Mouse (Mus musculus) midbrain, embryonic 16.5 days (tissue): ENCODE data around the gene Rft1. TPM values are rescaled to one million over a fixed set of nuclear protein-coding genes. Genes with fewer than 3 reads are reported as not detected.
"Not testable (repeated sequence)": the region's sequence is repeated elsewhere in the genome, so short reads cannot be mapped to it uniquely, and the experiment has no call there.

ENCODE experiments used
- ATAC-seq: fragments of 200-750 bp; cut with Nextera tagmentation; 2 replicates; pipeline ENCODE4 v1.8.0; 2017; ENCODE audit warnings: moderate TSS enrichment
- H3K27ac ChIP-seq: fragments of 300-500 bp; sonication (generic); 2 replicates; pipeline ENCODE4 v1.5.1; 2014; ENCODE audit warnings: mild to moderate bottlenecking, low read length, mixed read lengths
- H3K27me3 ChIP-seq: fragments of 300-500 bp; sonication (generic); 2 replicates; pipeline ENCODE4 v1.6.1; 2014; ENCODE audit warnings: low read depth, low read length, mixed read lengths; ENCODE audit not compliant: control insufficient read depth, insufficient read depth
- H3K36me3 ChIP-seq: fragments of 300-500 bp; sonication (generic); 2 replicates; pipeline ENCODE4 v1.6.1; 2014; ENCODE audit warnings: mild to moderate bottlenecking, low read length, moderate library complexity, mixed read lengths; ENCODE audit not compliant: control insufficient read depth, insufficient read depth
- H3K4me1 ChIP-seq: fragments of 300-500 bp; sonication (generic); 2 replicates; pipeline ENCODE4 v1.6.1; 2014; ENCODE audit warnings: mild to moderate bottlenecking, low read length, mixed read lengths; ENCODE audit not compliant: control insufficient read depth, insufficient read depth
- H3K4me2 ChIP-seq: fragments of 300-500 bp; sonication (generic); 2 replicates; pipeline ENCODE4 v1.6.1; 2014; ENCODE audit warnings: mild to moderate bottlenecking, low read length, mixed read lengths
- H3K4me3 ChIP-seq: fragments of 300-500 bp; sonication (generic); 2 replicates; pipeline ENCODE4 v1.5.1; 2014; ENCODE audit warnings: low read depth, mild to moderate bottlenecking, low read length, moderate library complexity, mixed read lengths
- H3K9ac ChIP-seq: fragments of 300-500 bp; sonication (generic); 2 replicates; pipeline ENCODE4 v1.6.1; 2014; ENCODE audit warnings: low read depth, low read length, mixed read lengths
- H3K9me3 ChIP-seq: fragments of 300-500 bp; sonication (generic); replicated peaks from 2 replicates; pipeline ENCODE4 v1.6.1; 2014; ENCODE audit warnings: mild to moderate bottlenecking, low read length, mixed read lengths; ENCODE audit not compliant: control insufficient read depth, poor library complexity, severe bottlenecking
- WGBS: fragments of 180-500 bp; shearing (Covaris S2); extraction: QIAGEN DNeasy Blood & Tissue Kit; methylation state at CpG from one replicate; pipeline ENCODE4 v1.1.7; 2014; 5-methylcytosine and 5-hydroxymethylcytosine counted together
- polyA plus RNA-seq: library from polyadenylated mRNA; unstranded; fragments of >200 nt; fragmentation: Nextera tagmentation; extraction: Ambion mirVana; gene quantifications from 2 replicates; pipeline ENCODE4 v1.2.1, GENCODE M21; 2015

The Rft1 gene
- polyA plus RNA-seq, 1 experiment from 2014 or later = 9.4 TPM

GRCm38 (mm10) chr14:30704098-30704855 lies 50.1 kb downstream of the Rft1 start:
- Histone ChIP-seq H3K4me1 (no peaks in the 10 kb centered on the region), H3K9me3 (no peaks in the 10 kb centered on the region), H3K9ac (no peak overlapping the region), H3K4me3 (no peak overlapping the region), H3K4me2 (no peak overlapping the region), H3K36me3 (no peaks in the 10 kb centered on the region), H3K27ac (no peak overlapping the region), H3K27me3 (no peaks in the 10 kb centered on the region)
- WGBS = 81% methylated on average over 8 of the region's 8 CpGs
- no peak for ATAC-seq

- H3K27me3 ChIP-seq = no peaks in the 10 kb centered on the region
- no peaks in the 10 kb centered on the region for H3K36me3 ChIP-seq
- WGBS = 95% methylated on average over 2 of the region's 2 CpGs
- H3K27ac ChIP-seq = no peak overlapping the region
- no peak overlapping the region for H3K9ac ChIP-seq
- peaks cover 2% of the 10 kb centered on the region for H3K4me1 ChIP-seq
- H3K4me3 ChIP-seq = no peak overlapping the region
- H3K4me2 ChIP-seq = no peak overlapping the region
- H3K9me3 ChIP-seq = no peaks in the 10 kb centered on the region
- no peak for ATAC-seq
These were observed 57.7 kb downstream of the Rft1 start for GRCm38 (mm10) chr14:30711892-30712291.

- Histone ChIP-seq H3K4me3 (no peak overlapping the region), H3K27me3 (no peaks in the 10 kb centered on the region), H3K9ac (no peak overlapping the region), H3K9me3 (no peaks in the 10 kb centered on the region), H3K4me2 (no peak overlapping the region), H3K36me3 (no peaks in the 10 kb centered on the region), H3K27ac (no peak overlapping the region), H3K4me1 (peaks cover 11% of the 10 kb centered on the region)
- 89% methylated on average over 1 of the region's 1 CpGs for WGBS
- no peak for ATAC-seq
These were observed 59.6 kb downstream of the Rft1 start for GRCm38 (mm10) chr14:30713769-30714168.

- Histone ChIP-seq H3K4me1 (peaks cover 11% of the 10 kb centered on the region), H3K4me3 (peak within 1 kb of the TSS; percentile 92), H3K9ac (peak within 1 kb of the TSS; percentile 92), H3K9me3 (no peaks in the 10 kb centered on the region), H3K27ac (peak within 1 kb of the TSS; percentile 94), H3K36me3 (no peaks in the 10 kb centered on the region), H3K27me3 (no peaks in the 10 kb centered on the region), H3K4me2 (peak within 1 kb of the TSS; percentile 79)
- WGBS = 2% methylated on average over 71 of the region's 87 CpGs
- peak; percentile 84 for ATAC-seq
These were observed 60.8 kb downstream of the Rft1 start, which contains the start of gene Sfmbt1 for GRCm38 (mm10) chr14:30714799-30715617. Gene Sfmbt1 (plus strand): TSS chr14:30714849.

GRCm38 (mm10) chr14:30715618-30716050 lies 61.5 kb downstream of the Rft1 start:
- Histone ChIP-seq H3K36me3 (no peaks in the 10 kb centered on the region), H3K27me3 (no peaks in the 10 kb centered on the region), H3K4me1 (peaks cover 11% of the 10 kb centered on the region), H3K27ac (peak overlapping the region; percentile 94), H3K9me3 (no peaks in the 10 kb centered on the region), H3K9ac (peak overlapping the region; percentile 92), H3K4me2 (peak overlapping the region; percentile 79), H3K4me3 (peak overlapping the region; percentile 92)
- WGBS = under 1% methylated on average over 58 of the region's 68 CpGs
- peak; percentile 90 for ATAC-seq

GRCm38 (mm10) chr14:30716051-30716952 lies 62.1 kb downstream of the Rft1 start:
- H3K27me3 ChIP-seq = no peaks in the 10 kb centered on the region
- WGBS = under 1% methylated on average over 69 of the region's 106 CpGs
- H3K9me3 ChIP-seq = no peaks in the 10 kb centered on the region
- peak; percentile 41; the same call in 1 of the 2 replicates for ATAC-seq
- peak overlapping the region; percentile 92 for H3K9ac ChIP-seq
- no peaks in the 10 kb centered on the region for H3K36me3 ChIP-seq
- peak overlapping the region; percentile 92 for H3K4me3 ChIP-seq
- H3K4me1 ChIP-seq = peaks cover 11% of the 10 kb centered on the region
- peak overlapping the region; percentile 79 for H3K4me2 ChIP-seq
- peak overlapping the region; percentile 94 for H3K27ac ChIP-seq

GRCm38 (mm10) chr14:30716953-30717285 lies 62.8 kb downstream of the Rft1 start:
- peaks cover 11% of the 10 kb centered on the region for H3K4me1 ChIP-seq
- peak overlapping the region; percentile 79 for H3K4me2 ChIP-seq
- H3K9me3 ChIP-seq = no peaks in the 10 kb centered on the region
- no peak overlapping the region; the same call in 1 of the 2 replicates for H3K27ac ChIP-seq
- ATAC-seq = no peak
- under 1% methylated on average over 7 of the region's 7 CpGs for WGBS
- no peaks in the 10 kb centered on the region for H3K27me3 ChIP-seq
- H3K36me3 ChIP-seq = no peaks in the 10 kb centered on the region
- peak overlapping the region; percentile 92 for H3K4me3 ChIP-seq
- H3K9ac ChIP-seq = peak overlapping the region; percentile 92

- H3K9me3 ChIP-seq, H3K4me3 ChIP-seq, H3K27ac ChIP-seq, H3K9ac ChIP-seq, H3K4me2 ChIP-seq, ATAC-seq, H3K27me3 ChIP-seq, H3K36me3 ChIP-seq: not testable (repeated sequence)
- WGBS = 92% methylated on average over 1 of the region's 1 CpGs
- H3K4me1 ChIP-seq = peaks cover 11% of the 10 kb centered on the region
These were observed 64.5 kb downstream of the Rft1 start for GRCm38 (mm10) chr14:30718696-30719095.
